Mouse (Mus musculus) telencephalon, adult 2 months (tissue): Measurements from ENCODE around the gene Tom1l2.

Experiments
- DNase-seq: peaks from one replicate; pipeline ENCODE4 v3.0.0-alpha.2; 2011; ENCODE audit warnings: low read depth, low spot score

Gene Tom1l2

DNA sequence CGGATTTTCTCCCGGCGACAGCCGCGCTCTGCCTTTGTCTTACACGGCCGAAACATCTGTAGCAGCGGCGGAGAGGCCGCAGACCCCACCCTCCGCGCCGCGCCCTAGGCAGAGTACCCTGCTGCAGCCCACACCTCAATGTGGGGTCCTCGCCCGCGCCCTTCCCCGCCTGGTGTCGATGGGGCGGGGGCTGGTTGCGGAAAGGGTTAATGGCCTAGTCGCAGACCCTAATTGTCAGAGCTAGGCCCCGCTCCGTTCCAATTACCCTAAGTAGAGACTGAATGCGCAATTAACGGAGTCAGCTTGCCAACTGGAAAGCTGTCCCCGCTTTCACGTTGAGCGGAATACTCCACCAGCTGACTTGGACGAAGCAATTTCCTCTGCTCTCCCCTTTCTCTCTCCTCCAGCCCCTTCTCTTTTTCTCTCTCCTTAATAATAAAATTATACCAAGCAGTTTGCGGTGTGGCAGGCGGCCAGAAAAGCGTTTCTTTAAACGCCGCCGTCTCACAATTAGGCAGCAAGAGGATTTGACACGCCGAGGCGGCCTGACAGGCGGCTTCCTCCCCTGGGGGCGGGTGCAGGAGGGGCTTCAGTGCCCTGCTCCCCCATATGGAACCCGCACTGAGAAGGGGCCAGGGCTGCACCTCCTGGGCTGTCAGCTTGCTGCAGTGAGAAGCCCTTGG, 175.6 kb downstream of the Tom1l2 start:
- peak; percentile 70 for DNase-seq
